Mouse (Mus musculus): Measurements from ENCODE around the gene Ppie. TPM values are rescaled to one million over a fixed set of nuclear protein-coding genes. Genes with fewer than 3 reads are reported as not detected.
"Not testable (repeated sequence)": the region's sequence is repeated elsewhere in the genome, so short reads cannot be mapped to it uniquely, and the experiment has no call there.

Gene Ppie
- 37.2 TPM for polyA plus RNA-seq (2021)

GRCm38 (mm10) chr4:123139513-123140154 lies at the start of gene Ppie:
Ppie (minus strand) TSS chr4:123139951.
- no peak for TF ChIP-seq CTCF (IDR thresholded peaks at IDR 0.05)
- no peaks in the 10 kb centered on the region for H3K27me3 ChIP-seq
- in situ Hi-C loops (cut with MboI; ENCODE audit: low pct_unique_long_range_greater_than_20kb): no loop called here
- ATAC-seq: peak; percentile 89
- CTCF ChIA-PET: no interaction called here
- DNase-seq (ENCODE audit: low read depth, low spot score): peak; percentile 28
- POLR2A ChIA-PET: no interaction called here

- CTCF ChIA-PET: interaction anchor here (1.1 to 1.2 kb wide), 2 partner anchors 32 to 44 kb away, joined by 3 read pairs; no protein-coding TSS in a partner anchor
- POLR2A ChIA-PET: interaction anchor here (0.5 kb wide), 1 partner anchor 15 kb away, joined by 4 read pairs; no protein-coding TSS in a partner anchor
- ATAC-seq (no peak), DNase-seq (ENCODE audit: low read depth, low spot score) (no peak)
- peaks cover 49% of the 10 kb centered on the region for H3K27me3 ChIP-seq
- no peak for TF ChIP-seq CTCF (IDR thresholded peaks at IDR 0.05)
- in situ Hi-C loops (cut with MboI; ENCODE audit: low pct_unique_long_range_greater_than_20kb): no loop called here
Observed at GRCm38 (mm10) chr4:123184816-123185215, 45.1 kb upstream of the Ppie start.

GRCm38 (mm10) chr4:123183239-123184056 lies 43.7 kb upstream of the Ppie start:
- TF ChIP-seq CTCF (IDR thresholded peaks at IDR 0.05): no peak
- H3K27me3 ChIP-seq: peaks cover 51% of the 10 kb centered on the region
- in situ Hi-C loops (cut with MboI; ENCODE audit: low pct_unique_long_range_greater_than_20kb): no loop called here
- no peak for DNase-seq (ENCODE audit: low read depth, low spot score)
- ATAC-seq: peak; percentile 44
- POLR2A ChIA-PET: interaction anchor here (0.6 kb wide), 1 partner anchor 1668 kb away, joined by 3 read pairs; no protein-coding TSS in a partner anchor
- CTCF ChIA-PET: no interaction called here

- ATAC-seq: no peak
- ChIA-PET POLR2A (interaction anchor here (0.6 kb wide), 1 partner anchor 1669 kb away, joined by 3 read pairs; no protein-coding TSS in a partner anchor), CTCF (no interaction called here)
- peaks cover 55% of the 10 kb centered on the region for H3K27me3 ChIP-seq
- no peak for TF ChIP-seq CTCF (IDR thresholded peaks at IDR 0.05)
- no peak for DNase-seq (ENCODE audit: low read depth, low spot score)
- in situ Hi-C loops (cut with MboI; ENCODE audit: low pct_unique_long_range_greater_than_20kb): no loop called here
Observed at GRCm38 (mm10) chr4:123182328-123183238, 42.8 kb upstream of the Ppie start, which contains the start of gene Hpcal4. Hpcal4 (plus strand) TSS chr4:123183227.

- CTCF ChIA-PET: interaction anchor here (0.6 to 1.3 kb wide), 2 partner anchors 27 to 146 kb away, joined by 3 read pairs; no protein-coding TSS in a partner anchor
- H3K27me3 ChIP-seq: peaks cover 33% of the 10 kb centered on the region
- peak; percentile 7 for TF ChIP-seq CTCF (IDR thresholded peaks at IDR 0.05)
- in situ Hi-C loops (cut with MboI; ENCODE audit: low pct_unique_long_range_greater_than_20kb): no loop called here
- POLR2A ChIA-PET: interaction anchor here (0.6 kb wide), 1 partner anchor 320 kb away, joined by 8 read pairs; no protein-coding TSS in a partner anchor
- ATAC-seq (no peak), DNase-seq (ENCODE audit: low read depth, low spot score) (no peak)
Observed at GRCm38 (mm10) chr4:123171811-123172210, 32.1 kb upstream of the Ppie start.

- no peak for ATAC-seq
- POLR2A ChIA-PET: no interaction called here
- in situ Hi-C loops (cut with MboI; ENCODE audit: low pct_unique_long_range_greater_than_20kb): no loop called here
Observed at GRCm38 (mm10) chr4:123164157-123164556, 24.4 kb upstream of the Ppie start.

GRCm38 (mm10) chr4:123162305-123162917 lies 22.7 kb upstream of the Ppie start:
- DNase-seq (ENCODE audit: low read depth, low spot score) (no peak), ATAC-seq (no peak)
- TF ChIP-seq CTCF (IDR thresholded peaks at IDR 0.05): no peak
- ChIA-PET CTCF (no interaction called here), POLR2A (no interaction called here)
- in situ Hi-C loops (cut with MboI; ENCODE audit: low pct_unique_long_range_greater_than_20kb): no loop called here
- peaks cover 4% of the 10 kb centered on the region for H3K27me3 ChIP-seq

More at GRCm38 (mm10) chr4:123164157-123164556, 24.4 kb upstream of the Ppie start:
- CTCF ChIA-PET: no interaction called here
- H3K27me3 ChIP-seq: peaks cover 4% of the 10 kb centered on the region
- no peak for TF ChIP-seq CTCF (IDR thresholded peaks at IDR 0.05)
- DNase-seq (ENCODE audit: low read depth, low spot score): no peak

- ATAC-seq; H3K27me3 ChIP-seq; DNase-seq (ENCODE audit: low read depth, low spot score); POLR2A ChIA-PET; in situ Hi-C loops (cut with MboI; ENCODE audit: low pct_unique_long_range_greater_than_20kb); CTCF ChIA-PET: not testable (repeated sequence)
Observed at GRCm38 (mm10) chr4:123161251-123161650, 21.5 kb upstream of the Ppie start.

- DNase-seq (ENCODE audit: low read depth, low spot score): no peak
- TF ChIP-seq CTCF (IDR thresholded peaks at IDR 0.05): no peak
- ChIA-PET CTCF (no interaction called here), POLR2A (no interaction called here)
- in situ Hi-C loops (cut with MboI; ENCODE audit: low pct_unique_long_range_greater_than_20kb): no loop called here
- H3K27me3 ChIP-seq: peaks cover 4% of the 10 kb centered on the region
- no peak for ATAC-seq
Observed at GRCm38 (mm10) chr4:123160571-123160970, 20.8 kb upstream of the Ppie start.

GRCm38 (mm10) chr4:123155840-123156239 lies 16.1 kb upstream of the Ppie start:
- in situ Hi-C loops (cut with MboI; ENCODE audit: low pct_unique_long_range_greater_than_20kb): loop anchor here (5.0 kb wide), 2 partner anchors 41 to 101 kb away; no protein-coding TSS in a partner anchor
- ATAC-seq: no peak
- DNase-seq (ENCODE audit: low read depth, low spot score): no peak
- CTCF ChIA-PET: no interaction called here
- peaks cover 4% of the 10 kb centered on the region for H3K27me3 ChIP-seq
- no peak for TF ChIP-seq CTCF (IDR thresholded peaks at IDR 0.05)
- POLR2A ChIA-PET: no interaction called here
